Mouse (Mus musculus): ENCODE data around the gene Srcap.

Srcap gene

GRCm38 (mm10) chr7:127573503-127574008, 61.8 kb downstream of the Srcap start:
- DNase-seq (ENCODE audit: low spot score in 2 of 2) = no peak

GRCm38 (mm10) chr7:127574115-127574514, 62.3 kb downstream of the Srcap start:
- DNase-seq (ENCODE audit: low spot score in 2 of 2) = no peak

DNA sequence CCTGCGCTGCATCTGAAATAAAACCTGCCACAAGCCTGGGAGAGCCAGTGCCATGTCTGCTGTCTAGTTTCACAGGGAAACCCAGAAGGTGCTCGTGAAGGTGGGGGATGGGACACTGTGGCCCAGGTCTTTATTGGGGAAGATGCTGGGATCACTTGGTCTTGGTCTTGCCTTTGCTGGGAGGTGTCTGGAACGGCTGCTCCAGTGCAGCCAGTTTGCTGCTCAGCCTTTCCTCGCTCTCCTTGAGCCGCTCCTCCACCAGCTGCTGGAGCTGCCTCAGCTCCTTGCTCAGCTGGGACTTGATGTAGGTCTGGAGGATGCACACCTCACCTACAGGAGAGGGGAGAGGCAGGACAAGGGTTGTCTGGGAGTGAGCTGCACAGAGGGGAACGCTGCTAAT, 71.5 kb downstream of the Srcap start:
- no peak for DNase-seq (ENCODE audit: low spot score in 2 of 2)

GRCm38 (mm10) chr7:127585031-127585430, 73.2 kb downstream of the Srcap start:
- no peak for DNase-seq (ENCODE audit: low spot score in 2 of 2)

DNA sequence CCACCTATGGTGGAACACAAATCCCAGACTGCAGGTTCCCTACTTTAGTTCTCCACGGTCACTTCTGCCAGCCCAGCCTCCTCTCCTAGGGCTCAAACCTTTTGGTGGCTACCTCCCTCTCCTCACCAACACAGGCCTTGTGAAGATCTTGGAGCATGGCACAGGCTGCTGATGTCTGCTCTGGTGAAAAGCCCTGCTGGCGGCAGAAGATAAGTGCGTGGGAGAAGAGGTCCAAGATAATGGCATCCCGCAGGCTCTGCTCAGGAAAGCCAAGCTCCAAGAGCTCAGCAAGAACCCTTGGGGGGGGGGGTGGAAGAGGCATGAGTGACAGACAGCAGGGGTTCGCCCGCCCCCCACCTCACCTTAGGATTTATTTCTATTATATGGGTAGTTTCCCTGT, 74.4 kb downstream of the Srcap start:
- no peak for DNase-seq (ENCODE audit: low spot score in 2 of 2)

- DNase-seq (ENCODE audit: low spot score in 2 of 2) = no peak
These were observed 75.4 kb downstream of the Srcap start for GRCm38 (mm10) chr7:127587196-127587595.

- DNase-seq (ENCODE audit: low spot score in 2 of 2) = peak; percentile 77 to 93
These were observed 76.5 kb downstream of the Srcap start, which contains the start of the genes Ccdc189 and Rnf40 for GRCm38 (mm10) chr7:127588011-127588871. Gene Ccdc189 (minus strand): TSS chr7:127588595. Gene Rnf40 (plus strand): TSS chr7:127588767.

GRCm38 (mm10) chr7:127588901-127589300, 77.1 kb downstream of the Srcap start:
- DNase-seq (ENCODE audit: low spot score in 2 of 2) = no peak

DNA sequence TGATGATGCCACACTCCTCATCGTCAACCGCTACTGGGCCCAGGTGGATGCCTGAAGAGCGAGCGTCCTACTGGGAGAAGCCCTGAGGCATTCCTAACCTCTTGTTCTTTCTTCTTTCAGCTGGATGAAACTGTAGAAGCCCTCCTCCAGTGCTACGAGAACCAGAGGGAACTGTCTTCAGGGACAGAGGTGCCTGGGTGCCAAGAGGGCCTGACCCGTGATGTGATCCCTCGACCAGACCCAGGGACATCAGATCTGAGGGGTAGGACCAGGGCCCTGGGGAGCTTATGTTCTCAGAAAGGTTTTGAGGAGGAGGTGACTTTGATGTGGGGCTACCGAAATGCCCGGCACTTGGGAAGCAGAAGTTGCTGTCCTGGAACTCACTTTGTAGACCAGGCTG, 77.9 kb downstream of the Srcap start:
- no peak for DNase-seq (ENCODE audit: low spot score in 2 of 2)

- DNase-seq (ENCODE audit: low spot score in 2 of 2) = no peak
These were observed 79.3 kb downstream of the Srcap start for GRCm38 (mm10) chr7:127591108-127591507.

DNA sequence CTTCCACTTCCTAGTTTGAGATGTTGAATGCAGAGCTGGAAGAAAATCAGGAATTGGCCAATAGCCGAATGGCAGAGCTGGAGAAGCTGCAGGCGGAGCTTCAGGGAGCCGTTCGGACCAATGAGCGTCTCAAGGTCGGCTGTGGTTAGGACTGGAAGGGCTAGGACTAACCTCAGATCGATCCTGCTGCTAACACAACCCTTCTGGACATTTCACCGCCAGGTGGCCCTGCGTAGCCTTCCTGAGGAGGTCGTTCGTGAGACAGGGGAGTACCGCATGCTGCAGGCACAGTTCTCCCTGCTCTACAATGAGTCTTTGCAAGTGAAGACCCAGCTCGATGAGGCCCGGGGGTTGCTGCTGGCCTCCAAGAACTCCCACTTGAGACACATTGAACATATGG, 80.8 kb downstream of the Srcap start:
- DNase-seq (ENCODE audit: low spot score in 2 of 2) = no peak

GRCm38 (mm10) chr7:127596747-127597146, 85.0 kb downstream of the Srcap start:
- DNase-seq (ENCODE audit: low spot score in 2 of 2) = no peak

- DNase-seq (ENCODE audit: low spot score in 2 of 2) = no peak
These were observed 88.8 kb downstream of the Srcap start for GRCm38 (mm10) chr7:127600612-127601011.

DNA sequence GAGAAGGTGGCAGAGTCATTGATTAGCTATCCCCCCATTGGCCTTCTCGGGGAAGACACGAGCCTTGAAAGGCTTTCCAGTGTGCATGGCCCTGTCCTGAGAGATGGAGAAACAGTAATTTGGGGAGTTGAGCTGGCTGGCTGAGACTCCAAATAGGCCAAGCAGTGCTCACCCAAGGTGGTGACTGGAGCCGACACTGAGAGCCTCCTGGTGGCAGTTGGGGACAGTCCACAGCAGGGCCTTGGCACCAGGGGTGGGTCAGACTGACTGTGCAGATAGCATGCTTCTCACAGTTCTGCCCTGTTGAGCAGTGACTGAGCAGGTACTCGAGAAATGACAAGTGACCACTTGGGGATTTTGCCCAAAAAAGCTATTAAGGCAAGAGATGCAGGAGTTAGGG, 90.0 kb downstream of the Srcap start:
- no peak for DNase-seq (ENCODE audit: low spot score in 2 of 2)

DNA sequence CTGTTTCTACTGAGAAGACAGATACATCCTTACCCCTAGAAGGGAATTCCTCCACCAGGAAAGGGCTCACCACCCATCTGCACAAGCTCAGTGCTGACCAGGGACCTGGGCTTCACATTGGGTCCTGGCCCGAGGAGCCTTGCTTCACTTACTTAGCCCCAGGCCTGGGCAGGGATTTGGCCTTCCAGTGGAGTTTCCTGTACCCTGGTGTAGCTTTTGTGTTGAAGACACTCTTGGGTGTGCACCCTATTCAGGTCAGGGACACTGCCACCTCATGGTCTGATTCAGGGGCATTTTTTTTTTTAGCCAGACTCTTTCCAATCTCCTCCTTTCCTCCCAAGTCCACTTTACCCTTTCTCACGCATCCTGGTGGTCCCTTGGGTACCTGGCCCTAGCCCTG, 91.1 kb downstream of the Srcap start:
- no peak for DNase-seq (ENCODE audit: low spot score in 2 of 2)

- DNase-seq (ENCODE audit: low spot score in 2 of 2) = no peak
These were observed 92.5 kb downstream of the Srcap start for GRCm38 (mm10) chr7:127604256-127604655.

GRCm38 (mm10) chr7:127607150-127607549, 95.4 kb downstream of the Srcap start:
- no peak for DNase-seq (ENCODE audit: low spot score in 2 of 2)

Measured in urinary bladder, adult 18-20 months (tissue).